Mouse (Mus musculus): ENCODE measurements around the gene Als2cl. TPM values are rescaled to one million over a fixed set of nuclear protein-coding genes. Genes with fewer than 3 reads are reported as not detected.
A peak's percentile ranks its signal among the peaks of the same experiment; 100 is the strongest.

Gene Als2cl
- polyA plus RNA-seq (2015; fragmentation: Nextera tagmentation; extraction: Ambion mirVana): 2.2 and 3.1 TPM in 2 replicates

DNA sequence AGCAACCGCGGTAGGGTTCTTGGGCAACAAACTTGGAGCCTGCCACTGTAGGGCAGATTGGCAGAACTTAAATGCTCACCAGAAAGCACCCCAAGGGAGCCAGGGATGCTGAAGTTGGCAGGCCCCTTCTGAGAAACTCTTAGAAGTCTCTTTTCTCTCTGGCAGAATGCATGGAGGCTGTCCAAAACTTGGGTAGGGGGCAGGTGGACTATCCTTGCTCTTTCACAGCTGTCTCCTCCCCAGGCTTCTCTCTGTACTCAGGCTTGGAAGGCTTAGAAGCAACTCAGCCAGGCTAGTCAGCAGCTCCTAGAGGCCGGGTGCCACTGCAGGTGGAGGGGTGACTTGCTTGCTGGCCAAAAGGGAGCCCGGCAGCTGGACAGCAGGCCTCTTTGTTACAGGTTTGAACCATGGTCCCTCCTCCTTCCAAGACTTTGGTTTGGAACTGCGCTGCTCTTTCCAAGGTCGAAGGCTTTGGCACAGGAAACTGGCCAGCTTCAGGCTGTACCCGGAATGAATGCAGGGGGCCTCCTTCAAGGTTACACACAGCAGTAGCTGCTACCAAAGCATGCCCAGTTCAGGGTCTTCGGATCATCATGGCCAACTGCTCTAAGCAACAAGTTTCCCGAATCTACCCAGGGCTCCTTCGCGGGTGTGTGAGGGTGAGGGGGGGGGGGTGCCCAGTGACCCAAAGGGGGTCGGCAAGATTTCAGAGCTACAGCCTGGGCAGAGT is at the start of gene Als2cl:
Gene Als2cl, plus strand, starts transcription at position 680 of the 730 bp plus-strand sequence.
- peak; percentile 14; the same call in 1 of the 2 replicates for ATAC-seq (ENCODE audit: low FRiP score, low read depth)
- 13% methylated on average over 12 of the region's 12 CpGs for WGBS
- peak within 1 kb of the TSS; percentile 56 for H3K27ac ChIP-seq (replicated peaks)

DNA sequence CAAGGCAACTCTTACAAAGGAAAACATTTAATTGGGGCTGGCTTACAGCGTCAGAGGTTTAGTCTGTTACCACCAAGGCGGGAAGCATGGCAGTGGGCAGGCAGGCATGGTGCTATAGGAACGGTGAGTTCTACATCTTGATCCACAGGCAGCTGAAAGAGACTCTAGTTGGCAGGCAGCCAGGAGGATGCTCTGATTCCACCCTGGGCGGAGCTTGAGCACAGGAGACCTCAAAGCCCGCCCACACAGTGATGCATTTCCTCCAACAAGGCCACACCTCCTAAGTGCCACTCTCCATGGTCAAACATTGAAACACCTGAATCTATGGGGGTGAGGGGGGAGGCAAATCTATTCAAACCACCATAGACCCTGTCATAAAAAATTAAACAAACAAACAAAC is 46.6 kb upstream of the Als2cl start:
- no peak overlapping the region for H3K27ac ChIP-seq (replicated peaks)
- 74% methylated on average over 5 of the region's 5 CpGs for WGBS
- no peak for ATAC-seq (ENCODE audit: low FRiP score, low read depth)
- no peaks in the 10 kb centered on the region for H3K9me3 ChIP-seq
- H3K36me3 ChIP-seq: no peaks in the 10 kb centered on the region
- H3K4me3 ChIP-seq: no peak overlapping the region
- no peak overlapping the region for H3K4me2 ChIP-seq
- H3K27me3 ChIP-seq: no peaks in the 10 kb centered on the region
- H3K9ac ChIP-seq: no peak overlapping the region
- no peaks in the 10 kb centered on the region for H3K4me1 ChIP-seq (replicated peaks)

More for the DNA sequence above, at the start of gene Als2cl:
- no peaks in the 10 kb centered on the region for H3K9me3 ChIP-seq
- H3K4me1 ChIP-seq (replicated peaks): peaks cover 33% of the 10 kb centered on the region
- no peaks in the 10 kb centered on the region for H3K36me3 ChIP-seq
- H3K9ac ChIP-seq: peak within 1 kb of the TSS; percentile 52
- peaks cover 22% of the 10 kb centered on the region for H3K27me3 ChIP-seq
- H3K4me2 ChIP-seq: peak within 1 kb of the TSS; percentile 90
- peak within 1 kb of the TSS; percentile 54 for H3K4me3 ChIP-seq

- WGBS: 82% methylated on average over 19 of the region's 19 CpGs
- Histone ChIP-seq H3K9ac (no peak within 1 kb of the TSS), H3K4me1 (replicated peaks) (no peaks in the 10 kb centered on the region), H3K36me3 (no peaks in the 10 kb centered on the region), H3K4me2 (no peak within 1 kb of the TSS), H3K9me3 (no peaks in the 10 kb centered on the region), H3K27me3 (no peaks in the 10 kb centered on the region), H3K4me3 (no peak within 1 kb of the TSS), H3K27ac (replicated peaks) (no peak within 1 kb of the TSS)
- ATAC-seq (ENCODE audit: low FRiP score, low read depth): no peak
These were observed 45.3 kb upstream of the Als2cl start, which contains the start of gene Prss45 for GRCm38 (mm10) chr9:110834411-110834810. Prss45 (plus strand) TSS chr9:110834588.

DNA sequence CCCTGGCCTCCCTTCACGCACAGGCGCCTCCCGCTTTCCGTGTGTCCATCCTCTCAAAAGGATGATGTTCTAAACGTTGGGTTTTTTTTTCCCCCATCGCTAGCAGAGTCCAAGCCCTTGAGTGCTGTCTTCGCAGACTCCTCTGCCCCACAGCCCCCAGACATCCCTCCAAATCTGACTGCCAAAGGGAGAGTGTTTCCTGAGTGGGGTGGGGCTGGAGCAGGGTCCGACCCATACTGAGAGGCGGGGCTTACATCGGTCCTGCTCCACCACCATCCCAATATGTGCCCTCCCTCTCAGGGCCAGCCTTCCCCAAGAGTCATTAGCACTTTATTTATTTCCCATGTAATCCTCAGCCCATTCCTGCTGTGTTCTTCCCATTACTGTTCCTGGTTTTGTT is 44.7 kb upstream of the Als2cl start:
- Histone ChIP-seq H3K4me1 (replicated peaks) (no peaks in the 10 kb centered on the region), H3K4me3 (no peak overlapping the region), H3K9me3 (no peaks in the 10 kb centered on the region), H3K9ac (no peak overlapping the region), H3K36me3 (no peaks in the 10 kb centered on the region), H3K27me3 (no peaks in the 10 kb centered on the region), H3K4me2 (no peak overlapping the region), H3K27ac (replicated peaks) (no peak overlapping the region)
- ATAC-seq (ENCODE audit: low FRiP score, low read depth): no peak
- WGBS: 42% methylated on average over 10 of the region's 10 CpGs

GRCm38 (mm10) chr9:110836112-110836511 is 43.6 kb upstream of the Als2cl start:
- no peak for ATAC-seq (ENCODE audit: low FRiP score, low read depth)
- H3K4me3 ChIP-seq: no peak overlapping the region
- whole genome bisulfite sequencing: 48% methylated on average over 2 of the region's 2 CpGs
- no peak overlapping the region for H3K27ac ChIP-seq (replicated peaks)
- no peak overlapping the region for H3K4me2 ChIP-seq
- H3K4me1 ChIP-seq (replicated peaks): no peaks in the 10 kb centered on the region
- no peaks in the 10 kb centered on the region for H3K9me3 ChIP-seq
- H3K36me3 ChIP-seq: no peaks in the 10 kb centered on the region
- no peaks in the 10 kb centered on the region for H3K27me3 ChIP-seq
- no peak overlapping the region for H3K9ac ChIP-seq

DNA sequence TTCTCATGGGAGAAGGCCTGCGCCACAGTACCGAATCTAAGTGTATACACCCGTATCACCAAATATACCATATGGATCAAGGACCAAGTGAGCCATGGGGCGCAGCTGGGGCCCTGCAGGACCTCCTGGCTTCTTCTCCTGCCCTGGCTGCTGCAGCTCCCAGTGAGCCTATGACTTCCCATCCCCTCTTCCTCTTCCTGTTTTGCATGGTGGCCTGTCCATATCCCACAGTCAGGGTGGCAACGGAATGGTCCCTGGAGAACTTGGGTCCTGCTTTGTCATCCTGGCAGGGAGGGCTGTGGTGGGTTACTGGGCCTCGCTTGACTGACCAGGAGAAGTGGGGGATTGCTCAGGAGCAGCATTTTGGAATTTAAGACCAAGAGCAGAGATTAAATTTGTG is 38.8 kb upstream of the Als2cl start:
- H3K27ac ChIP-seq (replicated peaks): no peak overlapping the region
- H3K4me3 ChIP-seq: no peak overlapping the region
- H3K4me2 ChIP-seq: no peak overlapping the region
- H3K9me3 ChIP-seq: no peaks in the 10 kb centered on the region
- H3K9ac ChIP-seq: no peak overlapping the region
- no peak for ATAC-seq (ENCODE audit: low FRiP score, low read depth)
- no peaks in the 10 kb centered on the region for H3K4me1 ChIP-seq (replicated peaks)
- H3K27me3 ChIP-seq: no peaks in the 10 kb centered on the region
- no peaks in the 10 kb centered on the region for H3K36me3 ChIP-seq
- 64% methylated on average over 6 of the region's 6 CpGs for WGBS

DNA sequence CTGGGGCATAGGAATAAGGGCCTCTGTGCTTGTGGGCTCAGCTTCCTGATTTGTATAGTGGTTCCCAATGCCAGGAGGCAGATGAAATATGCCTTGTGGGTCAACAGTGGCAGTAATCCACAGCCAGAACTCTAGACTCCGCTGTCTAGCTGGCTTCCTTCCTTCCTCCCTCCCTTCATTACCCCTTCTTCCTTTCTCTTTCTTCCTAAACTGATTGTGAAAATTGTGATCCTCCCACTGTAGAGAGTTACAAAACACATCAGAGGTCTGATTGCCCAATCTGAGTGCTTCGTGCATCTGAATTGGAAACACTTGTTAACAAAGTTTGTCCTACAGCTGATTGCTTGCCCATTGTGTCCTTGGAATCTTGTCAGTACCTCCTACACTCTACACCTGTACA is 38.2 kb upstream of the Als2cl start:
- no peak overlapping the region for H3K4me3 ChIP-seq
- no peak overlapping the region for H3K27ac ChIP-seq (replicated peaks)
- no peak for ATAC-seq (ENCODE audit: low FRiP score, low read depth)
- H3K36me3 ChIP-seq: no peaks in the 10 kb centered on the region
- no peaks in the 10 kb centered on the region for H3K27me3 ChIP-seq
- H3K4me1 ChIP-seq (replicated peaks): no peaks in the 10 kb centered on the region
- no peaks in the 10 kb centered on the region for H3K9me3 ChIP-seq
- H3K4me2 ChIP-seq: no peak overlapping the region
- WGBS: 85% methylated on average over 2 of the region's 2 CpGs
- H3K9ac ChIP-seq: no peak overlapping the region

DNA sequence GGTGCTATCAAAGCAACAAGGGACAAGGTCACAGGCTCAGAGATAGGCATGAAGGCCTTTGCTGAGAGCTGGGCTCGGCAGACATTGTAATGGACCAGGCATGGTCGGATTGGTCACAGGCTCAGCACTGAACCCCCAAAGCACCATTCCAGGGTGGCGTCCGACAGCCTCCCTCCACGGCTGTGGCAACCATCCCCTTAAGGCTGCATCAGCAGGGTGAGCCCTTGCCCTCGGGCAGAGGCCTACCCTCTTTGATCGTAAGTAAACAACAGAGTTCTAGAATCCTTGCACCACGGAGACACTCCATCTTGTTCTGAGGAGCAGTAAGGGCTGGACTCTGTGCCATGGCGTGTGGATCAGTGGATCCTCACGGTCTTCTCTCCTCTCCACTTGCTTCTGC is 35.5 kb upstream of the Als2cl start, which contains the start of gene Prss46:
Gene Prss46, plus strand, starts transcription at position 301 of the 400 bp plus-strand sequence.
- no peak for ATAC-seq (ENCODE audit: low FRiP score, low read depth)
- no peaks in the 10 kb centered on the region for H3K4me1 ChIP-seq (replicated peaks)
- WGBS: 86% methylated on average over 10 of the region's 10 CpGs
- H3K36me3 ChIP-seq: no peaks in the 10 kb centered on the region
- H3K27me3 ChIP-seq: no peaks in the 10 kb centered on the region
- no peak within 1 kb of the TSS for H3K9ac ChIP-seq
- no peak within 1 kb of the TSS for H3K4me3 ChIP-seq
- no peak within 1 kb of the TSS for H3K4me2 ChIP-seq
- no peak within 1 kb of the TSS for H3K27ac ChIP-seq (replicated peaks)
- no peaks in the 10 kb centered on the region for H3K9me3 ChIP-seq

- no peaks in the 10 kb centered on the region for H3K36me3 ChIP-seq
- H3K4me2 ChIP-seq: no peak overlapping the region
- 77% methylated on average over 7 of the region's 7 CpGs for WGBS
- H3K9me3 ChIP-seq: no peaks in the 10 kb centered on the region
- no peak overlapping the region for H3K4me3 ChIP-seq
- H3K27ac ChIP-seq (replicated peaks): no peak overlapping the region
- no peaks in the 10 kb centered on the region for H3K4me1 ChIP-seq (replicated peaks)
- H3K9ac ChIP-seq: no peak overlapping the region
- H3K27me3 ChIP-seq: no peaks in the 10 kb centered on the region
- ATAC-seq (ENCODE audit: low FRiP score, low read depth): no peak
These were observed 30.5 kb upstream of the Als2cl start for GRCm38 (mm10) chr9:110849162-110849561.

DNA sequence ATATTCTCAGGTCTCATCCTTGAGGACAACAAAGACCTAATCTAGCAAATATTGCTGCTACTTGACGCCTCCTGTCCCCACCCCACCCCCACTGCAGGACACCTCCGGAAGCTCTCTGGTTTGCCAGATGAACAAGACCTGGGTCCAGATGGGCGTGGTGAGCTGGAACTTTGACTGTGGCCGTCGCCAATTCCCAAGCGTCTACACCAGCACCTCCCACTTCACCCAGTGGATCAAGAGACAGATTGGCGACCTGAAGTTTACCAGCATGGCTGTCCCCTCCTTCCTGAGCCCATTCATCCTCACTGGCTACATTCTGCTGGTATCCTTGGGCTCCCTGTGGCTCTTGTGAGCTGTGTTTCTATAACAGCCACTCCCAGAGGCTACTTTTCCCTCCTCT is 23.8 kb upstream of the Als2cl start:
- Histone ChIP-seq H3K27ac (replicated peaks) (no peak overlapping the region), H3K9ac (no peak overlapping the region), H3K4me1 (replicated peaks) (peaks cover 6% of the 10 kb centered on the region), H3K4me3 (no peak overlapping the region), H3K9me3 (no peaks in the 10 kb centered on the region), H3K27me3 (peaks cover 14% of the 10 kb centered on the region), H3K4me2 (no peak overlapping the region), H3K36me3 (no peaks in the 10 kb centered on the region)
- WGBS: 77% methylated on average over 7 of the region's 7 CpGs
- no peak for ATAC-seq (ENCODE audit: low FRiP score, low read depth)

DNA sequence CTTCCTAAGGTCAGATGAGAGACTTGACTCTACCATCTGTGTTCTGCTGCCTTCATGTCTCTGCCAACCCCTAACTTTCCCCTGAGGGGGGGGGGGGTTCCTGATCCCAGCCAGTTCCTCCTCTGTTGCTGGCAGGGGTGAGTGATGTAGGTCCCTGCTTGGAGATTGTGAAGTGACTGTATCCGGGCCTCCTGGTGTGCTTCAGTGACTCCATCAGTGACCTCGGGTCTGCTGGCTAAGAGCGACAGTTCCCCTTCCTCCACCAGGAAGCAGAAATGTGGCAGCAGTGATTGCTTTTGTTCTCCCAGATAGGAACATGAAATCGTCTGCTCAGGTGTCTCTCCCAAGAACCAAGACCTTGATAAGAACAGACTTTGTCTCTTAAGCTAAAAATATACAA is 22.8 kb upstream of the Als2cl start:
- H3K27me3 ChIP-seq: peaks cover 14% of the 10 kb centered on the region
- H3K9me3 ChIP-seq: no peaks in the 10 kb centered on the region
- peaks cover 6% of the 10 kb centered on the region for H3K4me1 ChIP-seq (replicated peaks)
- ATAC-seq (ENCODE audit: low FRiP score, low read depth): no peak
- 68% methylated on average over 4 of the region's 4 CpGs for WGBS
- H3K4me3 ChIP-seq: no peak overlapping the region
- H3K9ac ChIP-seq: no peak overlapping the region
- H3K36me3 ChIP-seq: no peaks in the 10 kb centered on the region
- no peak overlapping the region for H3K4me2 ChIP-seq
- H3K27ac ChIP-seq (replicated peaks): no peak overlapping the region

DNA sequence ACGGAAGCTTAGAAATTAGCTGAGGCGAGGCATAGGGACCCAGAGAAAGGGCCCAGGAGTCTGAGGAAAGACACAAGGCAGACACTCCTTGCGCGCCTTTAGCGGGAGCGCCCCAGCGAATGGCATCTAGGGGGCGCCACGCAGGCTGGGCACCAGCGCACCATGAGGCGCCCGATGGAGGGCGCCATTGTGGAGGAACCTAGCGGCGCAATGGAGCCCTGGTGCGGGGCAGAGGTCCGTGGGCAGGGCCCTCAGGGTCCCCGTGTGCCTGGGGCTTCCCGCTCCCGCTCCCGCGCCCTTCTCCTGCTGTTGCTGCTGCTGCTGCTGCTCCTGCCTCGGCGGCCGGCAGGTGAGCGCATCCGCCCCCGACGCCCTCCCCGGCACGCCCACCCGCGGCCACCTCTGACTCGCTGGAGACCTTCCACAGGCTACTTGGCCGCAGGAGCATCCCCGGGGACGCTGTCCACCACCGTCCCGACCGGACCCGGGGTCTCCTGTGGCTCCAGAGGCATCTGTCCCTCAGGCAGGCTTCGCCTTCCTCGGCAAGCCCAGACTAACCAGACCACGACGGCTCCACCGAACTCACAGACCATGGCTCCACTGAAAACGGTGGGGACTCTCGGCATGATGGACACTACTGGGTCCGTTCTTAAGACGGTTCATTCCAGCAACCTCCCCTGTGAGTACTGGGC is 21.7 kb upstream of the Als2cl start, which contains the start of gene Prss50:
Gene Prss50, plus strand, starts transcription at position 187 of the 692 bp plus-strand sequence.
- H3K27me3 ChIP-seq: peaks cover 14% of the 10 kb centered on the region
- H3K36me3 ChIP-seq: no peaks in the 10 kb centered on the region
- peak within 1 kb of the TSS; percentile 27 for H3K4me3 ChIP-seq
- no peaks in the 10 kb centered on the region for H3K9me3 ChIP-seq
- H3K27ac ChIP-seq (replicated peaks): no peak within 1 kb of the TSS
- H3K9ac ChIP-seq: no peak within 1 kb of the TSS
- peaks cover 6% of the 10 kb centered on the region for H3K4me1 ChIP-seq (replicated peaks)
- WGBS: 11% methylated on average over 44 of the region's 50 CpGs
- no peak for ATAC-seq (ENCODE audit: low FRiP score, low read depth)
- peak within 1 kb of the TSS; percentile 54 for H3K4me2 ChIP-seq

All from hindbrain, embryonic 15.5 days (tissue).